Mouse (Mus musculus) spleen, adult 2 months (tissue): ENCODE measurements around the gene Slc45a3.

Experiments
- CTCF ChIP-seq: fragments of 200-500 bp; IDR thresholded peaks from 2 replicates; pipeline ENCODE4 v1.5.1; 2011; ENCODE audit warnings: mild to moderate bottlenecking, inconsistent platforms; ENCODE audit not compliant: insufficient read depth, insufficient read length, insufficient replicate concordance; ENCODE audit errors: extremely low read depth
- POLR2A ChIP-seq: fragments of 200-500 bp; IDR thresholded peaks from 2 replicates; pipeline ENCODE4 v1.6.1; 2011; ENCODE audit warnings: low read depth, low read length, inconsistent platforms

DNA sequence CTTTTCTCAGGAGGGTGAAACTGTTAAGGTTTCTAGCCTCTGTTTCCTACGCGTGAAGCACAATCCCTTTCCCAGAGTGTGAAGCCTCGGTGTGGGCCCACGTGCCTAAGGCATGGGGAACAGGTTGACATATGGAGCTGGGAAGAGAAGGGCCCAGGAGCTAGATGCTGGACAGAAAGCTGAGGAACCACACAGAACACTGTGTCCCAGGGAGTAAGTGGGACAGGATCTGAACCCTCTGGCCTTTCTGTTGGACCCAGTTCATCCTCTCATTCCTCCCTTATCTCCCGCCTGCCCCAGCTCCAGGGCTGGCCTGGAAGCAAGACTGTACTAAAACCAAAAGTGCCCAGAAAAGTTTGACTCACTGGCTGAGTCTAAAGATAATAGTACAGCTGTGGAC lies 1.3 kb downstream of the Slc45a3 start:
- TF ChIP-seq CTCF (no peak), POLR2A (no peak)
